Mouse (Mus musculus): ENCODE data around the gene Doc2b. TPM values are rescaled to one million over a fixed set of nuclear protein-coding genes. Genes with fewer than 3 reads are reported as not detected.

Gene Doc2b
- polyA plus RNA-seq (2014; fragmentation: Nextera tagmentation; extraction: Ambion mirVana): 1.2 and 1.7 TPM in 2 replicates

DNA sequence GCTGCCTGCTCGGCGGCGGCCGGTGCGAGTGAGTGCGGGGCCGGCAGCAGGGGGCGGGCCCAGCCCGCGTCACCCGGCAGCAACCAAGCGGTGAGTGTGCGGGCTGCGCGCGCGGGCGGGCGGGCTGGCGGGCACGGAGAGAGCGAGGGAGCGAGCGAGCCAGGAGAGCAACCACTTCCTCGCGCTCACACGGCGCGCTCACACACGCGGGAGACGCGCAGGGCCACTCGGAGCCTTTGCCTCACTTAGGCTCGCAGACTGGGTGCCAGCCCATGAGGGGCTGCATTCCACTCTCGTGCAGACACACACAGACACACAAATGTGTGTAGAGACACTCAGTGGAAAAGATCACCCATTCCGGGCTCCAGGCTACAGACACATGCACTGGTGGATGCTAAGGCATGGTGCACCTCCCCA, at the start of gene Doc2b:
Gene Doc2b (minus strand): TSS at position 21 of the 417 bp plus-strand sequence.
- WGBS: 13% methylated on average over 13 of the region's 37 CpGs
- peak; percentile 38 for DNase-seq (ENCODE audit: low spot score)

DNA sequence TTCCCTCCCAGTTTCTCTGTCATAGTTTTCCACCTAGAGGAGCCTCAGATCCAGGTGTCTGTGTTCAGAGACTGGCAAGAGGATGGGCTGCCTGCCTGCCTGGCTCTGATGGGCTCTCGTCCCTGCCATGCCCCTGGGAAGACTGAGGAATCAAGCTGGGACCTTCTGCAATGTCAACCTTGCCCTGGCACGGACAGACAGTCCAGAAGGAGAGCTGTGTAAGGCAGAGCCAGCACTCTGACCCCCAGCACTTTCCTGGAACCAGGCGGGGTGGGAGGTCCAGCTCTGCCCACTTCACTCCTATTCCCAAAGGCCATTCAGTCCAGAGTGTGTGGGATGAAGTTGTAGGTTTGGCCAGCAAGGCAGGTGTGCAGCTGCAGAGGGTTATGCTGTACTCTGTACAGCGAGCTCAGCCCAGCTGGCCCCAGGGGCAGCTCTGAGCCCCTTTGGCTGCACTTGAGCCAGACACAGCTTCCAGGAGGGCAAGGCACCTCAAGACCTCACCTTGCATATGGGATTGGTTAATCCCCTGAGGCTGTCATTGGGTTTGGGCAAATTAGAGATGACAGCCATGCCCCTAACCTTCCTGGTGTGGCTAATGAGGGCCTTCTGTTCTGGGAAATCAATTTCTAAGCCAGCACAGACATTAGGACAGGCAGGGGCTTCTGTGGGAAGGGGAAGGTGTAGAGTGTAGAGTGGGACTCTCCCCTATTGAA, 47.2 kb upstream of the Doc2b start:
- peaks cover 7% of the 10 kb centered on the region; the same call in 1 of the 2 replicates for H3K4me1 ChIP-seq (ENCODE audit: control insufficient read depth, insufficient read depth, low read length)
- no peak overlapping the region for H3K4me2 ChIP-seq (ENCODE audit: low read depth, low read length)
- 55% methylated on average over 4 of the region's 4 CpGs for WGBS
- no peaks in the 10 kb centered on the region for H3K27me3 ChIP-seq (replicated peaks; ENCODE audit: control insufficient read depth, insufficient read depth, low read length)
- no peak overlapping the region for H3K27ac ChIP-seq (replicated peaks; ENCODE audit: low read depth, low read length)
- no peak for DNase-seq (ENCODE audit: low spot score)
- H3K36me3 ChIP-seq (ENCODE audit: control insufficient read depth, insufficient read depth, low read length): no peaks in the 10 kb centered on the region
- no peak overlapping the region for H3K9ac ChIP-seq (ENCODE audit: low read depth, low read length)
- no peak for ATAC-seq (ENCODE audit: low read depth)
- no peaks in the 10 kb centered on the region for H3K9me3 ChIP-seq (ENCODE audit: control insufficient read depth, low read length)
- no peak overlapping the region for H3K4me3 ChIP-seq (ENCODE audit: low read depth, low read length)

More for the DNA sequence above, at the start of gene Doc2b:
- peak within 1 kb of the TSS; percentile 76 for H3K9ac ChIP-seq (ENCODE audit: low read depth, low read length)
- no peaks in the 10 kb centered on the region for H3K9me3 ChIP-seq (ENCODE audit: control insufficient read depth, low read length)
- no peaks in the 10 kb centered on the region for H3K36me3 ChIP-seq (ENCODE audit: control insufficient read depth, insufficient read depth, low read length)
- no peak within 1 kb of the TSS for H3K27ac ChIP-seq (replicated peaks; ENCODE audit: low read depth, low read length)
- H3K4me1 ChIP-seq (ENCODE audit: control insufficient read depth, insufficient read depth, low read length): no peaks in the 10 kb centered on the region
- peak; percentile 83 for ATAC-seq (ENCODE audit: low read depth)
- peak within 1 kb of the TSS; percentile 70 for H3K4me2 ChIP-seq (ENCODE audit: low read depth, low read length)
- peaks cover 39% of the 10 kb centered on the region for H3K27me3 ChIP-seq (replicated peaks; ENCODE audit: control insufficient read depth, insufficient read depth, low read length)
- H3K4me3 ChIP-seq (ENCODE audit: low read depth, low read length): peak within 1 kb of the TSS; percentile 58

DNA sequence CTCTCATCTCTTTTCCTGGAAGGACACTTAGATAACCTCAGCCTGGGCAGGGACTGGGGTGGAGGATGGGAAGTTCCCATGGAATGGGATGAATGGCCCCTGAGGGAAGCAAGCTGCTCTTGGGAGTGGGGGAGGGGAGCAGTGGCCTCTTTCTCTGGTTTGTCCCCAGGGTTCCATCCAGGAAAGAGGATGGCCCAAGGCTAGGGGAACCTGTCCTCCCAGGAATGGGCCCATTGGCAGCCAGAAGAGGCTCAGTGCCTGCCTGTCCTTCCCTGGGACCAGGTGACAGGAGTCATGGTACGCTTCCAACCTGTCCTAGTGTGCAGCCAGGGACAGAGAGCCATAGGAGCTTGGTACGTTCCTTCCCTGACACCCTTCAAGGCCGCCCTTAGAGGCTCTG, 45.7 kb upstream of the Doc2b start:
- Histone ChIP-seq H3K9ac (ENCODE audit: low read depth, low read length) (no peak overlapping the region), H3K4me3 (ENCODE audit: low read depth, low read length) (no peak overlapping the region), H3K4me1 (ENCODE audit: control insufficient read depth, insufficient read depth, low read length) (peaks cover 7% of the 10 kb centered on the region; the same call in 1 of the 2 replicates), H3K4me2 (ENCODE audit: low read depth, low read length) (no peak overlapping the region), H3K27ac (replicated peaks; ENCODE audit: low read depth, low read length) (no peak overlapping the region), H3K36me3 (ENCODE audit: control insufficient read depth, insufficient read depth, low read length) (no peaks in the 10 kb centered on the region), H3K9me3 (ENCODE audit: control insufficient read depth, low read length) (no peaks in the 10 kb centered on the region), H3K27me3 (replicated peaks; ENCODE audit: control insufficient read depth, insufficient read depth, low read length) (no peaks in the 10 kb centered on the region)
- 77% methylated on average over 3 of the region's 3 CpGs for WGBS
- DNase-seq (ENCODE audit: low spot score): no peak
- ATAC-seq (ENCODE audit: low read depth): no peak

DNA sequence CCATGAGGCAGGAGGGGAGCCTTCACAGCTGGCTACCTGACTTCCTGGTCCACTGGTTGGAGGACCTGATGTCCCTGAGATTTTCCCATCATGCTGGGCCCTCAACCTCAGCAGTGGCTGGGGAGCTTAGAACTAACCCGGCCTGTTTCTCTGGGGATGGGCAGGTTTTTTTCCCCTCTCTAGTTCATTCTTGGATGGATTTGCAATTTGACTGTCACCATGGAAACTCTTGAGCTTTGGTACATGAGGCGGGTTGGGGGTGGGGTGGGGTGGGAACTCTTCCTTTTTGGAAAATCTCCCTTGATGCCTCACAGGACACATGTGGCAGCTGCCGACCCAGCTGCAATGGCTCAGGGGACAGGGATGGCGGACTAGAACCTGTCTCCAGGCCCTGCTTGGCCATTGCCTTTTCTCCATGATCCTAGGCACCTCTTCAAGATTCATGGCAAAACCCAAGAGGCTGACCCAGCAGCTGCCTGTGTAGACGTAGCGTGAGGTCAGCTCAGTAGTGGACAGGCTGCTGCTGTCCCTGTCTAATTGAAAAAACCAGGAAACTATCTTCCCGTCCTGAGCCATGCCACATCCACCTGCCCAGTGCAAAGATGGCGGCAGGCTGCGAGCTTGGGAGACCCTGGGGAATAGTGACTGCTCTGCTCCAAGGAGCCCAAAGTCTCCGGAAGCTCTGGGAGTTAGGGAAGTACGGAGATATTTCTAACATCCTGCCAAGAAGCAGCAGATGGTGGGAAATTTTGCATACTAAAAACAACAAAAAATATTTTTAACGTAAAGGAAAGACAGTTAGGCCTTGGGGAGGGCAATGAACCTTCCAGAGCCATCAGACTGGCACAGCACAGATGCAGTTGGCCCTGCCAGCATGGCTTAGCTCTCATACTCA, 43.9 kb upstream of the Doc2b start:
- H3K27ac ChIP-seq (replicated peaks; ENCODE audit: low read depth, low read length): no peak overlapping the region
- H3K9ac ChIP-seq (ENCODE audit: low read depth, low read length): no peak overlapping the region
- H3K4me3 ChIP-seq (ENCODE audit: low read depth, low read length): no peak overlapping the region
- no peak overlapping the region for H3K4me2 ChIP-seq (ENCODE audit: low read depth, low read length)
- no peaks in the 10 kb centered on the region for H3K27me3 ChIP-seq (replicated peaks; ENCODE audit: control insufficient read depth, insufficient read depth, low read length)
- no peaks in the 10 kb centered on the region for H3K36me3 ChIP-seq (ENCODE audit: control insufficient read depth, insufficient read depth, low read length)
- ATAC-seq (ENCODE audit: low read depth): no peak
- 73% methylated on average over 12 of the region's 12 CpGs for WGBS
- DNase-seq (ENCODE audit: low spot score): peak; percentile 26
- no peaks in the 10 kb centered on the region for H3K9me3 ChIP-seq (ENCODE audit: control insufficient read depth, low read length)
- H3K4me1 ChIP-seq (ENCODE audit: control insufficient read depth, insufficient read depth, low read length): peaks cover 7% of the 10 kb centered on the region; the same call in 1 of the 2 replicates

DNA sequence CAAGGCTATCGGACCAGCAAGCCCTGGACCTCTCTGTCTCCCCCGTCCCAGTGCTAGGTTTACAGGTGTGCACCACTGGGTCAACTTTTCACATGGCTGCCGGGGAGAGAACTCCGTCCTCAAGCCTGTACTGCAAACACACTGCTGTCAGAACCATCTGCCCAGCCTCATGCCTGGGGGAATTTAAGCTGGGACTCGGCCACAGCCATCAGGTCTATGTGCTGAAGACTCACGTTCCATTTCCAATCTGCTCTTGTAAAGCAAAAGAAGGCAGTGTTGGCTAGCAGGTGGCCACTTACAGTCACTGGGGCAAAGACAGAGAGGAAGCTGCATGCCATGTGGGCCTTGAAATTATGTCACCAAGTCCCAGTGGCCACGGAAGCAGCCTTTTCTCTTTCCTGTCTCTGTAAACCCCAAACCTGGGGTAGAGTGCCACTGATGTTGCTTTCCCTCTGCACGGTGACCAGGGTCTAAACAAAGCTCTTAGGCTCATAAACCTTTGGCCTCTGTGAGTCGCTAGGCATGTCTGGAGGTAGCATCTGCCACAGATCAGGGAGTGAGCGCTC, 43.1 kb upstream of the Doc2b start:
- DNase-seq (ENCODE audit: low spot score) (no peak), ATAC-seq (ENCODE audit: low read depth) (no peak)
- H3K27ac ChIP-seq (replicated peaks; ENCODE audit: low read depth, low read length): no peak overlapping the region
- peaks cover 7% of the 10 kb centered on the region; the same call in 1 of the 2 replicates for H3K4me1 ChIP-seq (ENCODE audit: control insufficient read depth, insufficient read depth, low read length)
- no peaks in the 10 kb centered on the region for H3K9me3 ChIP-seq (ENCODE audit: control insufficient read depth, low read length)
- 70% methylated on average over 10 of the region's 10 CpGs for WGBS
- no peaks in the 10 kb centered on the region for H3K36me3 ChIP-seq (ENCODE audit: control insufficient read depth, insufficient read depth, low read length)
- no peak overlapping the region for H3K4me2 ChIP-seq (ENCODE audit: low read depth, low read length)
- no peak overlapping the region for H3K9ac ChIP-seq (ENCODE audit: low read depth, low read length)
- H3K27me3 ChIP-seq (replicated peaks; ENCODE audit: control insufficient read depth, insufficient read depth, low read length): no peaks in the 10 kb centered on the region
- H3K4me3 ChIP-seq (ENCODE audit: low read depth, low read length): no peak overlapping the region

DNA sequence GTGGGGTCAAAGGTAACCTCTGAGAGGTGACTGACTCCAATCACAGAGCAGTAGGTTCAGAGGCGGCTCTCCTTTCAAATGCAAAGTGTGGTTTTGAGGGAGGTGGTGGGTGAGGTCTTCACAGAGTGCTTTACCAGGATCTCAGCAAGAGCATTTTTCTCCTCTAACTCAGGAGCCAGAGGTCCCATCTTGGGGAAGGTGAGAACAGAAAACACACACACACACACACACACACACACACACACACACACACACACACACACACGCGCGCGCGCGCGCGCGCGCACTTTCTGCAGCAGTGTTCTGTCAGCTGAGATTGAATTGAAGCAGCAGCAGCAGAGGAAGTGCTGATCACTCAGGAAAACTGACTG, 40.4 kb upstream of the Doc2b start:
- DNase-seq (ENCODE audit: low spot score) (no peak), ATAC-seq (ENCODE audit: low read depth) (no peak)
- Histone ChIP-seq H3K27me3 (replicated peaks; ENCODE audit: control insufficient read depth, insufficient read depth, low read length) (no peaks in the 10 kb centered on the region), H3K36me3 (ENCODE audit: control insufficient read depth, insufficient read depth, low read length) (no peaks in the 10 kb centered on the region), H3K4me2 (ENCODE audit: low read depth, low read length) (no peak overlapping the region), H3K4me3 (ENCODE audit: low read depth, low read length) (no peak overlapping the region), H3K4me1 (ENCODE audit: control insufficient read depth, insufficient read depth, low read length) (peaks cover 7% of the 10 kb centered on the region; the same call in 1 of the 2 replicates), H3K9ac (ENCODE audit: low read depth, low read length) (no peak overlapping the region), H3K9me3 (ENCODE audit: control insufficient read depth, low read length) (no peaks in the 10 kb centered on the region), H3K27ac (replicated peaks; ENCODE audit: low read depth, low read length) (no peak overlapping the region)
- WGBS: 73% methylated on average over 8 of the region's 11 CpGs

DNA sequence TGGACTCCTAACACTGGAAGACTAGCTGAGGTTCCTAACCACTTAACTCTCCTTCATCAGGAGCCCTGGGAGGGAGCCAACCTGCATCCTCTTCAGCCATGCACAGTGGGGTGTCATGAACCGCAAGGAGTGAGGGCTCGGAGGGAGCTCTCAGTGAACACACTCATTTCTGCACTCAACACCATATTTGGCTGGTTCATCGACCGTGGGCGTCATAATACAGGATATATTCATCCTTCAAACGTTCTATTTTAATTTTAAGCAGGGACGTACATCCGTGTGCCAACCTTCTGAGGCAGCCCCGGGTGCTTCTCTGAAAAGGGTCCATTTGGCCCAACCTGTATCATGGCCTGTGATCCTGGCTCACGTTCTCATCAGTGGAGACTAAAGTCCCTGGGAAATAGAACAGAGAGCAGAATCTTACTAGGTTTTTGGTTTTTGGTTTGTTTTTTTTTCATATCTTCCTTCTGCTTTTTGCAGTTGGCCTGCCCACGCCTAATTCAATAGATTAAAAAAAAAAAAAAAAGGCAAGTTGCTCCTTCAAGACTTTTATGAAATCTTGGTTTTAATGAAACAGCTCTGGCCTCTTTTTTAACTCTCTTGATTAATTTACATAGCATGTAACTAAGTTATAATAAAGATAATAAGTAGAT, 39.9 kb upstream of the Doc2b start:
- Histone ChIP-seq H3K4me1 (ENCODE audit: control insufficient read depth, insufficient read depth, low read length) (peaks cover 7% of the 10 kb centered on the region; the same call in 1 of the 2 replicates), H3K27me3 (replicated peaks; ENCODE audit: control insufficient read depth, insufficient read depth, low read length) (no peaks in the 10 kb centered on the region), H3K4me3 (ENCODE audit: low read depth, low read length) (no peak overlapping the region), H3K27ac (replicated peaks; ENCODE audit: low read depth, low read length) (no peak overlapping the region), H3K9ac (ENCODE audit: low read depth, low read length) (no peak overlapping the region), H3K4me2 (ENCODE audit: low read depth, low read length) (no peak overlapping the region), H3K36me3 (ENCODE audit: control insufficient read depth, insufficient read depth, low read length) (no peaks in the 10 kb centered on the region), H3K9me3 (ENCODE audit: control insufficient read depth, low read length) (no peaks in the 10 kb centered on the region)
- ATAC-seq (ENCODE audit: low read depth) (no peak), DNase-seq (ENCODE audit: low spot score) (no peak)
- 76% methylated on average over 11 of the region's 11 CpGs for WGBS

DNA sequence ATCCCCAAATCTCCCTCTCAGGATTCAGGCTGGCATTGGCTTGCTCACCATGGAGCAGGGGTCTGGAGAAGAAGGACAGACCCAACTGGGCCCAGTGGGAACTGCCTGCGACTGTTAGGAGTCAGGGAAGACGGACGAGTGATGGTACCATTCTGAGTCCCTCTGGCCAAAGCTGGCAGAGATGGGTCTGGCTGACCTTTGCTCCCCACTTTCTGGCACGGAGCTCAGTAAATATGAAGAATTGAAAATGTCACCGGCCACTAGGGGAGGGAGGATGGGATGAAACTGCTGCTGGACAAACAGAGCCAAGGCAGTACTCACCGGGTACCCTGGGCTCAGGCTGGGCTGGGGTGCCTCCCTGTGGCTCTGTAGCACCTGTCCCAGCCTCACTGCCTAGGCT, 37.2 kb upstream of the Doc2b start:
- H3K36me3 ChIP-seq (ENCODE audit: control insufficient read depth, insufficient read depth, low read length): no peaks in the 10 kb centered on the region
- WGBS: 80% methylated on average over 6 of the region's 6 CpGs
- no peak overlapping the region for H3K4me3 ChIP-seq (ENCODE audit: low read depth, low read length)
- H3K9ac ChIP-seq (ENCODE audit: low read depth, low read length): no peak overlapping the region
- H3K27ac ChIP-seq (replicated peaks; ENCODE audit: low read depth, low read length): no peak overlapping the region
- no peak for ATAC-seq (ENCODE audit: low read depth)
- H3K4me2 ChIP-seq (ENCODE audit: low read depth, low read length): no peak overlapping the region
- H3K9me3 ChIP-seq (ENCODE audit: control insufficient read depth, low read length): no peaks in the 10 kb centered on the region
- H3K4me1 ChIP-seq (ENCODE audit: control insufficient read depth, insufficient read depth, low read length): no peaks in the 10 kb centered on the region
- H3K27me3 ChIP-seq (replicated peaks; ENCODE audit: control insufficient read depth, insufficient read depth, low read length): no peaks in the 10 kb centered on the region
- no peak for DNase-seq (ENCODE audit: low spot score)

Data from embryonic facial prominence, embryonic 14.5 days (tissue).